Mouse (Mus musculus): ENCODE results near the gene Mfsd4a.

Mfsd4a gene

DNA sequence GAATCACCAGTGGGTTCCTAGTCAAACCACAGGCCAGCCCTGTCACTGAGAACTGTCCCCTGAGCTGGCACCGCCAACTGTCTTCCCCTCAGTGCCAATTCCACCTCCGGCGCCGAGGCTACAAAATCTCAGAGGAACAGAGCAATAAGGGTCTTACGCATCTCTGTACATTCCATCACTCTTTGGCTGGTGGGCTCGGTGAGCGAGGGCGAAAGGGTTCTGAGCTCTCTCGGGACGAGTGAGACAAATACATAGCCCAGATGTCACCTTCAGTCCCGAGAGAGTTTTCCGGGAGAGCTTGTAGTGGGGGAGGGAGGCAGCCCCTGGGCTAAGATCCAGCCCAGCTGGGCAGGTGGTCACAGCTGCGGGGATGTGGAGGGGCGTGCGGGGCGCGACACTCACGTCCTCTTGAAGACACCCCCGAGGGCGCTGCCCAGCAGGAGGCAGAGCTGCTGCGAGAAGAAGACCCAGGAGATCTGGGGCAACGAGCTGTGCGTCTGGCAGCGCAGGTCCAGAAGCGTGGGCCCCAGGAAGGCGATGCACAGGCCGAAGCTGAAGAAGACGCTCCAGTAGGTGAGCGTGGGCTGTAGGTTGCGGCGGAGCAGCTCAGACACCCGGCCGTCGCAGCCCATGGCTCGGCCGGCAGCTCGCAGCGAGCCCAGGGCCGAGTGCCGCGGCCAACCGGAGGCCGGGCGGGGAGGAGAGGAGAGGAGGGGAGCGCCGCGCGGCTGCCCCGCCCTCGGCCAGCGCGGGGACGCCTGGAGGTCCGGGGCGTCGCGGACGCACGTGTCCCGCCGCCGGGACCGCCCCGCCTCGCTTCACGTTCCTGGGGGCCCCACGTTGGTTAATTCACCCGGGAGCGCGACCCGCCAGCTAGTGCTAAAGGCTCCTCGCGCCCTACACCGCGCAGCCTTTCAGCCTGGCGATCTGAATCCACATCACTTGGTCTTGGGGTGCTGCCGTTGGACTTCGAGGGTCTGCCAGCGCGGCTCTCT, at the start of gene Mfsd4a:
Gene Mfsd4a, minus strand, starts transcription at position 802 of the 995 bp plus-strand sequence.
- no peak for DNase-seq (ENCODE audit: low read depth, low spot score)

DNA sequence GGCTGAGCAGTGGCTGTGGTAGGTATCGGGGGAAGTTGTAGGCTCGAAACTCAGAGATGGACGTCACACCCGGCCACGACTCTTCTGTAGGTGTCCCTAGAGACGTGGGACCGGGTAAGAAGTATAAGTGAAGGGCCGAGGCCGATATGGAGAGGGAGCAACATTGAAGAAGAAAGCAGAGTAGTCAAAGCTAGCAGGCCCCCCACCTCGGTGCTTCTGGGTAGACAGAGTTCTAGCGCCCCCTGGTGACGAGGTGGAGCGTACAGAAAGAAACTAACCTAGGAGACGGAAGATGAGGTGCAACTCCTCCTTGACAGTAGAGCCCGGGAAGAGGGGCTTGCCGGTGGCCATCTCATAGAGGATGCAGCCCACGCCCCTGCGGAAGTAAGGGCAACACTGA, 48.7 kb upstream of the Mfsd4a start:
- DNase-seq (ENCODE audit: low read depth, low spot score): no peak

DNA sequence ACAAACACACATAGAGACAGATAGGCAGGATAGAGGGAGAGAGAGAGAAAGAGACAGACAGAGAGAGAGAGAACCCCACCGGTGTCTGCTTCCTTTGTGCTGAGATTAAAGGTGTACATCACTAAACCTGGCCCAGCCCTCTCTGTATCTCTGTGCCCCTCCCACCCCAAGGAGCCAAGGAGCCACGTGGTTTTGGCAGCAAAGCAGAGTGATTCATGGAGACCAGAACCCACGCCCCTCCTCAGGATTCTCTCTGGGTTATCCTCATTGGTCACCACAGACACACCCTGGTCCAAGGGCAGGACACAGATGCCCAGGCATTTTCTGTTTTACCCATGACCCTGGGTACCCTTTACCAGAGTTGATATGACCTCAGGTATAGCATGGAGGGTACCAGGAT, 45.2 kb upstream of the Mfsd4a start:
- DNase-seq (ENCODE audit: low read depth, low spot score): no peak

DNA sequence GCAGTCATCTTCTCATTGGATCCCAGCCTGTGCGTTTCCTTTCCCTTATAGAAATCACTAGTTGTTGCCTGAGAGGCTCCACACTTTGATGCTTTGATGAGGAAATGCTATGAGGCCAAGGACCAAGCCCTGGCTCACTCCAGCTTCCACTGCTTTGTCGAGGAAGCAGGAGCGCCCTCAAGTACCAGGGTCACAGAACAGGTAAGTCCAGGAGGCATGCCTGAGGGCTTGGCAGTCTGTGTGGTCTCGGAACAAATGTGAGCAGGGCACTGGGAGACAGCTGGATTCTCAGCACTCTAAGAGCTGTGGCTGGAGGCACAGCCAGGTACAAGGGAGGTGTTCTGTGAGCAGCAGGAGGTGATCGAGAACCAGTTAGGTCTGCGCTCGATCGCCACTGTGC, 44.6 kb upstream of the Mfsd4a start:
- DNase-seq (ENCODE audit: low read depth, low spot score): no peak

DNA sequence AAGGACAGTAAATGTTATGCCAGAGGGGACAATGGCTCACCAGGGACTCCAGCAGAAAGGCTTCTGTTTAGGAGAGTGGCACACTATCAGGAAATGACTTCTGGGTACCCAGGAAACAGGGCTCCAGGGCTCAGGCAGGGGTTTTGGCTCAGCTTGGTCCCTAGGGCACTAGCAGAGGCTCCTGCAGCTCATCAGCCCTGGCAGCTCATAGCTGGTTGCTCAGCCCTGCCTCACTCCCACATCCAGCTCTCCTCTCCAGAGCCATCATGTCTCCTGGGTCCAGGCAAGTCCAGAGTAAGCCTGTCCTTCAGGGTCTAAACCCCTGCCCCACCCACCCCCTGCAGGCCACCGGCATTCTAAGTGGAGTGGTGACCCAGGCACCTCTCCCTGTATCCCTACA, 43.5 kb upstream of the Mfsd4a start:
- no peak for DNase-seq (ENCODE audit: low read depth, low spot score)

DNA sequence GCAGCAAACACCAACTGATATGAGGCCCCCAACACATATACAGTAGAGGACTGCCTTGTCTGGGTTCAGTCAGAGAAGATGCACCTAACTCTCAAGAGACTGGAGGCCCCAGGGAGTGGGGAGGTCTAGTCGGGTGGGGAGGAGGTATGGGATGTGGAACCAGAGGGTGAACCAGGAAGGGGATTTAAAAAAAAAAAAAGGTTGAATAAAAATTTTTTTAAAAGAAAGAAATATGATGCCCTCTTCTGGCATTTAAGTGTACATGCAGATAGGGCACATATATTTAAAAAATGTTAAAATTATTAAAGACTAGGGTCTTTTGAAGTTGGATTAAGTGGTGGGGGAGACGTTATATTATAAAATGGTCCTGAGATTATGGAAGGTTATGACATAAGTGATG, 41.5 kb upstream of the Mfsd4a start:
- no peak for DNase-seq (ENCODE audit: low read depth, low spot score)

DNA sequence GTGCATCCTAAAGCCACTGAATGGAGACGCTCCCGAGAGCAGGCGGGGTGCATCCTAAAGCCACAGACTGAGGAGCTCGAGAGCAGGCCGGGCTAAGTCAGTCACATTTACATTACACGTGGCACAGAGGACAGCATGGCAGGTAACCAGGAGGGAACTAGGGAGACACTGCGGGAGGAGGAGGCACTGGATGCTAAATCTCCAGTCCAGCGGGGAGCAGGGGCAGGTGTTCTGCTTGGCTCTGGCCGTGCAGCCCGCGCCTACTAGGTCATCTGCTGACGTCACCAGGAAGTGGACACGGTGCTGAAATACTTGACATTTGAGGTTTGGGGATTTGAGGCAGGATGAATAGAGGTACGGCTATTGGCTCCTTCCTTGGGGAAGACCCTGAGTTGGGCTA, 36.5 kb upstream of the Mfsd4a start:
- DNase-seq (ENCODE audit: low read depth, low spot score): no peak

DNA sequence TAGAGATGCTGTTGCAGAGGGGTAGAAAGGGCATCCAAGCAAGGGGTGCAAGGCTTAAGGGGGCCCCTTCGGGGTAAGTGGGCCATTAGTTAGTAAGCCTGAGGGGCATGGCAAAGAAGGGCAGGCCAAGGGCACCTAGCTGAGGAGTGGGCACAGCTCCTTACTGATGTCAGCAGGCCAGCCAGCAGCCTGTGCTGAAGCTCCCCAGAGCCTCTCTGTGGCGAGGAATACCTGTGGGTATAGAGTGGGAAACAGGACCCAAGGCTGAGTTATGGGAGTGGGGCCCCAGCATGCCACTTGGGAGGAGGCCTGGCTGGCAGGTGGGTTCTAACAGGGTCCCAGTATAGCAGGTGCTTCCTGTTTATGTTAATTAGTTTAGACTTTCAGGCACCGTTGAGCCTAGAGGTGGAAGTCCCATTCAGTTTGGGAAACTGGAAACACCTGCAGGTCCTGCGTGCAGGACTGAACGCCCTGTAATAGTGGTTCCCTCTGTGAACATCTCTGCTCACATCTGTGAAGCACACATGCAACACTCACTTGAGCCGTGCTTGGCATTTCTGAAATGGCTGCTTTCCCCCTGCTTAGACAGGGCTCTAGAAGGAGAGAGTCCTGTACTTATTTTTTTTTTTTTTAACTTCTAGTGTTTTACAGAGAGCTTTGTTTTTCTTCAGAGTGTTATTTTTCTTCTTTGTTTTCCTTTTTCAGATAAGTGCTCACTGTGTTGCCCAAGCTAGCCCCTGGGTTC, 34.3 kb upstream of the Mfsd4a start:
- DNase-seq (ENCODE audit: low read depth, low spot score): no peak

DNA sequence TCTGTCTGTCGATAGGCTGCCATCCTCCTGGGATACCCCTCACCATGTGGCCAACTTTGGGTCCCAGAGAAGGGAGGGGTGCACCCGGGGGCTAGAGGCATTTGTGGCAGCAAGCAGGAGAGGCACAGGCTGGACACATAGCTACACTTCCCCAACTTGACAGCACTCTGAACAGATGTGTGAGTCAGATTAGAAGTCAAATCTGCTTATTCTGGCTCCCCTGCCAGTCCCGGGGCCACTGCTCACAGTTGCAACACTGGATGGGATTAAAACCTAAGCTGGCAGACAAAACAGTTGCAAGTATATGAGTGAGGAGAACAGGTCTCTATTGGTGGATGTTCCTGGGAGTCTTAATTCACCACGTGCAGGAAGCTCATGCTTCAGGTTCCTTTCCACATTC, 31.9 kb upstream of the Mfsd4a start:
- no peak for DNase-seq (ENCODE audit: low read depth, low spot score)

DNA sequence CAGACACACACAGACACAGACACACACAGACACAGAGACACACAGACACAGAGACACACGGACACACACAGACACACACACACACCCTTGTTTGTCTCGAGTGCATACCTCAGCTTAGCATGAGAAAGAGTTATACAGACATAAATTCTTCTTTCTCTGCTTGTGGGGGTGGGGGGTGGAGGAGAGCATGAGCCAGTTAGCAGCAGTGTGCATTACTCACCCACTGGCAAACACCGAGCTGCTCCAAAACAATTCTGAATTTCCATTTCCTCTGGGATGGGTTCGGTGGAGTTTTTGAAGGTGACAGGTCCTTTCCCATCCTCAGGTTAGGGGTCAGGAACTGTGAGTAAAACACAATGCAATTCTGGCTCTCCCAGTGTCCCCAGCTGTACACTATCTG, 31.2 kb upstream of the Mfsd4a start:
- DNase-seq (ENCODE audit: low read depth, low spot score): no peak

DNA sequence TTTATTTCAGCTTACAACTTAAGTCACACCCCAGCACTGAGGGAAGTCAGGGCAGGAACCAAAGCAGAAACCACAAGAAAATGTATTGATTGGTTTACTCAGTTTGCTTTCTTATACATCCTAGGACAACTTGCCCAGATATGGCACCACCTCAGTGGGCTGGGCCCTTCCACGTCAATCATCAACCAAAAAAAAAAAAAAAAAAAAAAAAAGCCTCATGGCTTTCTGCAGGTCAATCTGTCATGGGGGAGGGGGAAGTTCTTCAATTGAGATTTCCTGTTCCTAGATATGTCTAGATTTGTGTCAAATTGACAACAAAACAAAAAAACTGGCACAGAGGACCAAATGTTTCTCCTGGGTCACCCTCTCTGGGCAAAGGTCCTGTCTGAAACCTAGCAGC, 30.2 kb upstream of the Mfsd4a start:
- DNase-seq (ENCODE audit: low read depth, low spot score): no peak

DNA sequence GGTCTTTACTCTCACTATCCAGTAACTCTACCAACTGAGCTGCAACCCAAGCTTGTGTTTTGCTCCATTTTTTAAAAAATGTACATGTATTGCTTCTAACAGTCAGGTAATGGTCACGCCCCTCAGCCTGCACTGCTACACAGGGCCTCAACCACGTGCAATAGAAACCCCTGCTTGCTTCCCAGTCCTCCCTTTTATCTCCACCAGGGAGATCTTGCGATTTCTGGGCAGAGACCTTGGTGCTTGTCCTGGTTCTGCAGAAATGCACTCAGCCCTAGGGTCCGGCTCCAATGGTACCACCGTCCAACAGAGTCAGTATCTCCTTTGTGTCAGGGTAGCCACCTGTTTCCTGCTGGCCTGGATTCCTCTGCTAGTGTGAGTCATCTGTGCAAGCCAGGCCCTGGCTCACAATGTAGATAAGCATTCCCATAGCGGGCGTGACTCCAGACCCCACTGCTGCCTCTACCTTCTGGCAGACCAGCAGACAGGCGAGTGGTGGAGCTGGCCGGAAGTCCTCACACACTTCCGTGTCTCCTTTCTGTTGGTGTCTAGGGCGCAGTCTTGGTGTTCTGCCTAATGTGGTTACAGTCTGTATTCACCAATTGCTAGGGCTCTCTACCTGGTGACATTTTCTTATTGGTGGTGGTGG, 27.6 kb upstream of the Mfsd4a start:
- no peak for DNase-seq (ENCODE audit: low read depth, low spot score)

DNA sequence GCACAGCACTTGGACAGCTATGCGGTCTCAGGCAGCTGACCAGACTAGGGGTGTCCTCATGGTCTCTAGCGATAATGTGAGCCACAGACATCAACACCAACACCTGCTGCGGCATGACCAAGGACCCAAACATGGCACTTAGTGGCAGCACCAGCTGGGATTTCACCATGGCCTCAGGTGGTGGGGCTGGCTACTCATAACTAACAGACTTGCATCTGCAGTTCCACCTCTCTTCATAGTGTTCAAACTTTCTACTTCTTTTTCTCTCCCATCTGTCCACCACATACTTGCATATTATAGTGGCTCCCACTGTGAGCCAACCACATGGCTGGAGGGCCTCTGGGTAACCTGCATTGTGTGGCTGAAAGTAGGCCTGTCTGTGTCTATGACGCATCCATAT, 25.4 kb upstream of the Mfsd4a start:
- no peak for DNase-seq (ENCODE audit: low read depth, low spot score)

DNA sequence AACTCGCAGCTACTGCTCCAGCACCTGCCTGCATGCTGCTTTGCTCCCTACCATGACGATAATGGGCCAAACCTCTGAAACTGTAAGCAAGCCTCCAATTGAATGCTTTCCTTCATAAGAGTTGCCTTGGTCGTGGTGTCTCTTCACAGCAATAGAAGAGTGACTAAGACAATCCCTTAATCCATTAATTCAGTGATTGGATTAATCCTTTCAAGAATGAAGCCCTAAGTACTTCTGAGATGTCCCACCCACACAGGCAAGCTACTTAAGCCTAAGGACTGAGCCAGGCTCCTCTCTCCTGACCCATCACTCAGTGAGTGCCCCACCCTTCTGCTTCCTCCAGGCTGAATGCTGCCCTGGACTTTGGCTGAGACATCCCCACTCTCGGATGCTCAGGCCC, 22.4 kb upstream of the Mfsd4a start:
- peak; percentile 32 for DNase-seq (ENCODE audit: low read depth, low spot score)

DNA sequence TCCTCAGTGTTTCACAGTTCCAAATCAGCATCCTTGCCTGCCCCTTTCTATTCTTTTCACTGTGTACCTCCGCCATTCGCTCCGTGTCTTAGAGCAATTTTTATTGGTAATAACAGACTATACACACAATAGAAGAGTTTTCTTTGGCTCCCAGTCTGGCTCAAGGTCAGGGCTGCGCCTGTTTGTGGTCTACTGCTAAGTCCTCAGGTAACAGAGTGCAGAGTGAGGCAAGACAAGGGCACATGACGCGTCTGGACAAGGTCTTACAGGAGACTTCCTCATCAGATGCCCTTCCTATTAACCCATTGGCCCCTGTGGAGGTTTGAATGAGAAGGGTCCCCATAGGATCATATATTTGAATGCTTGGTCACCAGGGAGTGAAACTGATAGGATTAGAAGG, 21.9 kb upstream of the Mfsd4a start:
- DNase-seq (ENCODE audit: low read depth, low spot score): no peak

DNA sequence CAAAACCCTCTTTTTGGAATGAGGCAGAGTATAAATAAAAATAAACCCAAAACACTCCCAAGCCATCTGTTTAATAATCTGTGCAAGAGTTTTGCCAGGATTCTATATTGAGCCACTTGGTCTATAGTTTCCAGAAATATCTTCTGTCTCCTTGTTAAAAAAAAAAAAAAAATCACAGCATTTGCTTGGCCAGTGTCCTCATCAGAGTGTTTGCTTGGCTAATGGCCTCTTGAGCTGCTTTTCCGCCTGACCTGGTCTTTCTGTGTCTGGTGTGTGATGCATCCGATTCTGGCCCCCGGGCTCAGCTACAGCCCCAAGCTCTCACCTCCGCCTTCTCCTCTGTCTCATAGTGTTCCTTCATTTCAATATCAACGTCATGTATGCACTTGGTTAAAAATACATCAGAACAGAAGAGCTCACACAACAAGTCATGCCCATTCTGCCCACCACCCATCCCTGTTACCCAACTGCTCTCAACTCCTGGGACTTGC, 20.4 kb upstream of the Mfsd4a start:
- no peak for DNase-seq (ENCODE audit: low read depth, low spot score)

DNA sequence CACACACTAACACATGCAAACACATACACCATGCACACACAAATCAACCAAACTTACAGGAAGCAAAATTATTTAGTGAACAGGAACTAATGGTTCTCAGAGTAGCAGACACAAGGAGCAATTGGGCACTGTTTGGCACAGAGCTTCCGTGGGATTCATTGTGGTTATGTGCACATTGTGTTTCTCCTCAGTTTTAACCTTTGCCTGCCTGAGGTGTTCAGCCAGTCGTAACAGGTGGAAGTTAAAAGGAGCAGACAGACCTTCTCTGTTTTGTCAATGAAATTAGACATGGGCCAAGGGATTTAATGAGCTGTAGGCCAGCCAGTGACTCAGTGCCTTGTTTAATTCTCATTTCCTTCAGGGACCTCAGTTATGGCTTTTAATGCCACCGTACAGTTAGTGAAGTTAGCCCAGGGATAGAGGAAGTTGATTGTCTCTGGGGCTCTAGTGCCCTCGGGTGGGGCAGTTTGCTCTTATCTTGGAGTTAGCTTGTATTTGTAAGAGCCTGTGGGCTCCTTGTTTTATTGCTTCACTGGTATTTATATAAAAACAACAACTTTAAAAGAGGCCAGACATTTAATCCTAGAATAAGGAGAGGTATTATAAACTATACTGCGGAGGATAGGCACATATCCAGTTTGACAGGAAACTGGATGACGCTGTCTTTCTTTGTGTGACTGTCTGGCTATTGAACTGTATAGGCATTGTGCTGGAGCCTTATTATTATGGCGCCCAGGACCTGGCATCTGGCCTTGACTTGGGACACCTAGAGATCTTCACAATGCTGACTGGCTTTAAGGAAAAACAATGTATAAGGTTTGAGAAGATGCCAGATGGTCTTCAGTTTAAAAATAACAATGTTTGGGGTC, 17.6 kb upstream of the Mfsd4a start:
- no peak for DNase-seq (ENCODE audit: low read depth, low spot score)

DNA sequence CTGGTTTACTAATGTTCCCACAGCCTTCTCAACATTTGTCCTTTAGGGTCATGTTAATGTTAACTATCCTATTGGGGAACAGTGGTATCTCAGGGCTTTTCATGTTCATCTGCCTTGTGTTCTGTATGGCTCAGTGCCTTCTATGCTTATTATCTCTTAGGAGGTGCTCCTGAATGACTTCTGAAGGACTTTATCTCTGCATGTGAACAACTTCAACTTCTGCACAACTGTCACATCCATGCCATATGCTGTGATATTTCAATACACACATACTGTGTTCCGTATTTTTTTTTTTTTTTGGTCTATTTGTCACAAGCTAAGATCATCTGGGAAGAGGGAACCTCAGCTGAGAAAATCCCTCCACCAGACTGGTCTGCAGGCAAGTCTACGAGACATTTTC, 10.6 kb upstream of the Mfsd4a start:
- no peak for DNase-seq (ENCODE audit: low read depth, low spot score)

DNA sequence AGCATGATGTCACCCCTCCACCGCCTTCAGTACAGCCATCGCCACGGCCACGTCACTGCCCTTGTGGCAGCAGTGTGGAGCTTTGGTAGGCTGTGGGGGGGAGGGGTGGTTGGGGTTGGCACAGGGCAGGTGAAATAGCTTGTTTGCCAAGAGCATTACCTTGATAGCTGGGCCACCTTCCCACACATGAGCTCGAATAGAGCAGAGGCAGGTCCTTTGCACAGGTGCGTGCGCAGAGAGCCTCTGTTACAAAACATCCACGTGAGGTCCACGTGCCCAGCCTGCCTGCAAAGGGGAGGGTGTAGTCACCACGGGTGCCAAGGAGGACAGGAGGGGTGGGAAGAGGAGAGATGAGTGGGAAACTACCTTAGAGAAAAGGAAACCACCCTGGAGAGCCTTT, 7.7 kb upstream of the Mfsd4a start:
- DNase-seq (ENCODE audit: low read depth, low spot score): no peak

DNA sequence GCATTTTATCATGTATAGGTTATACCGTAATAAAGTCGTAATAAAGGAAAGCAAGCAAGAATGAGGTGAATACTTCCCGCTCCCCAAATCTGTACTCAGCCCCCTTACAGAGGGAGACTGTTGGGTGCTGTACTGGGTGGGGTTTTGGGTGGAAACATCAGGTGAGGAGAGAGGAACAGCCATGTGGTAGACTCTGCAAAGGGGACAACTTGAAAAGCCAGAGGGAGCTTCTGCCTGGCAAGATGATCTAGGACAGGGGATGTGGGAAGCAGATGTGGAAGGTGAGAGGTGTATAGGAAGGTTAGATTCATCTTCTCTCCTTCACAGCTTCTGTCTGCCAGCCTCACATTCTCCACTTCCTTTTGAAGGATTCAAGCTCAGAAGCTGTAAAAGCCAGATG, 2.8 kb upstream of the Mfsd4a start:
- no peak for DNase-seq (ENCODE audit: low read depth, low spot score)

DNA sequence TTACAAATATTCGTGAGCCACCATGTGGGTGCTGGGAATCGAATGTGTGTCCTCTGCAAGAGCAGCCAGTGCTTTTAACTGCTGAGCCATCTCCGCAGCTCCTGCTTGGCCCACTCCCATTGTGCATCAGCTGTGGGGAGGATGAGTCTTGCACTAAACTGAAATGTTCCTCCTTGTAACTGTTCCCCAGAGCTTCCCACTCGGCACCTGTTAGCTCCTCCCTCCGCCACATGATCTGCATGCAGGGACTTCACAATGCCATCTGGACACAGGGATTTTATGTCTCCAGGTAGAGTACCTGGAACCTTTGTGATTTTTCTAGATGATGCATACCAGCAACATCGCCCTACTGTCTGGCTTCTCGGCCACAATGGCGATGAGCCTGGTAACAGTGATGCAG, 1.6 kb upstream of the Mfsd4a start:
- no peak for DNase-seq (ENCODE audit: low read depth, low spot score)
